Mouse (Mus musculus) lung, postnatal 10 days (tissue): ENCODE results near the gene Clba1.

Experiments
- DNase-seq: peaks from one replicate; pipeline ENCODE4 v3.0.0; 2021

The Clba1 gene

DNA sequence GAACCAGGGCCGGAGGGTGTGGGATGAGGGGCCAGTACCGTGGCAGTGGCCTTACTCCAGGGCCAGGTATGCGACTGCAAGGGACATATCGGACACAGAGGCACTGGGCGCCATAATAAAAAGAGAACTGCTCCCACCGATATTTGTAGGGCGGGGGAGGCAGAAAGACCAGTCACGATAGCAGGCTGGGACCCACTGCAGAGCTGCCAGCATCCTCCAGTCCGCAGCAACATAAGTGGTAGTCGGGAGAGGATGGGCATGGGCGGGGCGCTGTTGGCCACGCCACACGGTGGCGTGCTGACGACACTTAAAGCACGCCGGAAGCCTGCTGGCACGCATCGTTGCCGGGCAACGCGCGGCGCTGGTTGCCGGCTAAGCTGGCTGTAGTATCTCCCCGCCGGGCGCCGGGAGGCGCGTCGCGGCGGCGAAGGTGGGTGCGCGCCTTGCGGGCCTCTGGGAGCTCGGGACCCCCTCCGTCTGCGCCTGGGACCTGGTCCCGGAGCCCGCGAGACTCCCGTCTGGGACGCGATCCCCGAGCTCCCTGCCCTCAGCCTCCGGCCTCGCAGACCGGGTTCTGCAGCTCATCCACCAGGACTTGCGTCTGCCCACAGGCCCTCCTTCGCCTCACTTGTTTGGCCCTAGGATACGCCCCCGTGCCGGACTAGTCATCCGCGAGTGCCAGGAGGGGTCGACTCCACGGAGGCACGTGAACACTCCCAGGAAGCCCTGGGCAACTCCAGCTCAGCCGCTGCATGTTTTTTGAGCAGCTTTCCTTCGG is at the start of gene Clba1:
TSS of gene Clba1 (plus strand) at position 351 of the 778 bp plus-strand sequence.
- peak; percentile 95 for DNase-seq

DNA sequence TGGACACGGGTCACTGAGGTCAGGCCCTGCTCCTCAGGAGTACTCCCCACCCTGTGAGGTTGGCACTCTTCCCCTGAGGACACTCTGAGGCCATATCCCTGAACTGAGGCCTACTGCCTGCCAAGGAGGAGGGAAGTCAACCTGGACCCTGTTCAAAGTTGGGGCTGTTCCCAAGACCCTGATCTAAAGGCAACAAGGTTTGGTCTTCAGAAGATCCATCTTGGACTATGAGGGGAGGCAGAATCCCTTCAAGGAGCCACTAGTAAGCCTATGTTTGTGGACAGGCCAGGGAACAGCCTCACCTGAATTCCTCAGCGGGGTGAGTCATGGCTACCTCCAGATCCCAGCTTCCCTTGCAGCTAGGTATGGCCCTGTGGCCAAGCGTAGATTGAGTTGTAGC is 49.3 kb upstream of the Clba1 start:
- no peak for DNase-seq

DNA sequence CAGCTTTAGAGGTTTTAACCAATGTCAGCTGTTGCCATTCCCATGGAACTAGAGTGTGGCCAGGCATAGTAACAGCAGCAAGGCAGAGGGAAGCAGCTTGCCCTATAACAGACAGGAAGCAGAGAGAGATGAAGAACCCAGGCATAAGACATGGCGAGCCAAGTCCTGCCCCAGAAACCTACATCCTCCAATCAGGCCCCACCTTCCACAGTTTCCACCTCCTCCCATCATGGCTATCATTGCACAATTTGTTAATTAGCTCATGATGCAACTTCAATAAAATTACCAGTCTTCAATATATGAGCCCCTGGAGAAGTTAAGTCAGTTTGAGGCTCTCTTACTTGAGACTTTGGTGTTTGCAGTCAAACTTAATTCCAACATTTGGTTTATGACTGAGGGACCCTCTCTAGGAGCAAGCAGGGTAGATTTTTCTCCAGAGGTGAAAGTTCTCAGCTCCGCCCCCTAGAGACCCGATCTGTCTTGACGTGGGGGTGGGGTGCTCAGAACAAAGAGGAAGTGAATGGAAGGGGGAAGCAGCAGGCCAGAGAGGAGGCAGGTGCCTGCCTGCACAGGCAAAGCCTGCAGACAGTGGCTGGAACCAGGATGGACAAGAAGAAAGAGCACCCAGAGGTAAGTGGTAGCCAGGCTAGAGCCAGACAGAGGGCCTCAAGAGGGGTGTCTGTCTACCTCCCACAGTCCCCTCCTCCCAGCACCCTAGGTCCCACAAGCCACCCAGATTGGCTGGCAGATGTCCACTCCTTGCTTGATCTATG is 48.4 kb upstream of the Clba1 start, which contains the start of gene Pld4:
TSS of gene Pld4 (plus strand) at position 502 of the 773 bp plus-strand sequence.
- DNase-seq: no peak

DNA sequence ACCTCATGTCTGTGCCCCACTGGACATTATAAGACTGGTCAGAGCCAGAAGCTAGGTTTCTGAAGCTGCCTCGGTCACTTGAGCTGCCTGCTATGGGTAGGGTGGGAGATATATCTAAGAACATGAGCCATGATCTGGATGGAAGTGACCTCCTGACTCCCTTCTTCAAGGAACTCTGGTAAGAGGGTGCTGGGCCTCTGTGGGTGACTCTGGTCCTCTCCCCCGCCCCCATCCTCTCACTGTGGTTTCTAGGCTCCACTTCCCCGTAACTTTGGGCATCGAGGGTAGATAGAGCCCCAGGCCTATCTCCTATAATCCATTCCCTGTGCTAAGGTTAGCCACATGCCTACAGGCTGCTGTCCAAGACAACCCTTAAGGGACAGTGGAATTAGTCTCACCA is 47.3 kb upstream of the Clba1 start:
- no peak for DNase-seq

DNA sequence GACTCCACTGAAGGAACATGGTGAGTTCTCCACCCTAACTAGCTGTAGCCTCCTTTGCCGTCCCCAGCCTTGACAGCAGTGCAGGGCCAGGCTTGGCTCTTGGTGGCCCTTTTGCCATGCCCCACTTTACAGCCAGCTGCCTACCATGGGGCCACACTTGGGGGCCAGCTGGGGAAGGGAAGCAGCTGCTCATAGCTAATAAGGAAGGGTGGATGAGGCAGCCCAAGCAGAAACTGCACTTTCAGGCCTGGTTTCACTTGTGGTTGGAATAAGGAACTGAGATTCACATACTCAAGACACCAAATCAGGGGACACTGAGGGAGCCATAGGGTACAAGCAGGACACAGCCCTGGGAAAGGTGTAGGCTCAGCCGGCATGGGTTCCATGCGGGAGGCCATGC is 46.7 kb upstream of the Clba1 start:
- no peak for DNase-seq

DNA sequence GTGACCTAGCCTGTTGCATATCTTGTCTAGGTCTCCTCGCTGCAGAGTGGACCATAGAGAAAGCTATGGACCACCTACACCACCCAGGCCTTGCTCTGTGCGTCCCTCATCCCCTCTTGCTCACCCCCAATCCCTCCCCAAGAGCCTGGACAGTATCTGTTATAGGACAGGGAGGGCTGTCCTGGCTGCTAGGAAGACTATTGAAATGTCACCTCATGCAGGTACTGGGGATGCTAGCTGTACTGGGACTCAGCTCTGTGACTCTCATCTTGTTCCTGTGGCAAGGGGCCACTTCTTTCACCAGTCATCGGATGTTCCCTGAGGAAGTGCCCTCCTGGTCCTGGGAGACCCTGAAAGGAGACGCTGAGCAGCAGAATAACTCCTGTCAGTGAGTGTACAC is 45.6 kb upstream of the Clba1 start:
- DNase-seq: no peak

DNA sequence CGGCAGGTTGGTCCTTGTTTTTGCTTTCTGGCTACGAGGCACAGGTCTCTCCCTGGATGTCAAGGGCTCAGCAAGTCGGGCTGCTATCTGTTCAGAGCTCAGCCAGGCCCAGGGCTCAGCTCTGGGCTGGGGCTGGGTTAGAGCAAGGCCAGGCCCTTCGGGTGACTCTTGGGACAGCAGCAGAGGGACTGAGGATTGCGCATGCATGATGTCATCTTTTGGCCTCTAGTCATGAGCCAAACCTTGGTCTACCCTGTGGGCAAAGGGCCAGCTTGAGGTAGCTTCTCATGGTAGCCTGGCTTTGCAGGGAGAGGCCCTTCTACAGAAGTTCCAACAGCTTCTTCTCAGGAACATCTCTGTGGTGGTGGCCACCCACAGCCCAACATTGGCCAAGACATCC is 44.6 kb upstream of the Clba1 start:
- DNase-seq: no peak

DNA sequence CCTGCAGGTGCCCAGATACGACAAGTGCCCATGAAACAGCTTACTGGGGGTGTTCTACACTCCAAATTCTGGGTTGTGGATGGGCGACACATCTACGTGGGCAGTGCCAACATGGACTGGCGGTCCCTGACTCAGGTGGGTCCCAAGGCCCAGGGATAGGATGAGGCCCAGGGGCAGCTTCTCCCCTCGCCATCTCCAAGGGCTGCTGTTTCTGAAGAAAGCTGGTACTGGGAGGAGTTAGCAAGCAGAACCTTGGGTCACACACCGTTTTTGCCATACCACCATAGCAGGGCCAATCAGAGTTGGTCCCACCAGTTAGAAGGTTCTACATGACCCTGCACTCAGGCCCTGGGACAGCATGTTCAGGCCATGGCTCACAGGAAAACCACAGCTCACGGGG is 43.7 kb upstream of the Clba1 start:
- DNase-seq: no peak

DNA sequence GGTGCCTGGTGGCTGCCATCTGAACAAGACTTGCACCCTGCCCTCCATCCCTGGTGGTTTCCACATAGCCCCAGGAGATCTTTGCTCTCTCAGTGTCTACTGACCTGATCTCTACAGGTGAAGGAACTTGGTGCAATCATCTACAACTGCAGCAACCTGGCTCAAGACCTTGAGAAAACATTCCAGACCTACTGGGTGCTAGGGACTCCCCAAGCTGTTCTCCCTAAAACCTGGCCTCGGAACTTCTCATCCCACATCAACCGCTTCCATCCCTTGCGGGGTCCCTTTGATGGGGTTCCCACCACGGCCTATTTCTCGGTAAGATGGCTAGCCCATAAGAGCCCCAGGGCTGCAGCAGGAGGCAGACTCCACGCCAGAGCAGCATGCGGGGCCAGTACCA is 42.2 kb upstream of the Clba1 start:
- DNase-seq: no peak

DNA sequence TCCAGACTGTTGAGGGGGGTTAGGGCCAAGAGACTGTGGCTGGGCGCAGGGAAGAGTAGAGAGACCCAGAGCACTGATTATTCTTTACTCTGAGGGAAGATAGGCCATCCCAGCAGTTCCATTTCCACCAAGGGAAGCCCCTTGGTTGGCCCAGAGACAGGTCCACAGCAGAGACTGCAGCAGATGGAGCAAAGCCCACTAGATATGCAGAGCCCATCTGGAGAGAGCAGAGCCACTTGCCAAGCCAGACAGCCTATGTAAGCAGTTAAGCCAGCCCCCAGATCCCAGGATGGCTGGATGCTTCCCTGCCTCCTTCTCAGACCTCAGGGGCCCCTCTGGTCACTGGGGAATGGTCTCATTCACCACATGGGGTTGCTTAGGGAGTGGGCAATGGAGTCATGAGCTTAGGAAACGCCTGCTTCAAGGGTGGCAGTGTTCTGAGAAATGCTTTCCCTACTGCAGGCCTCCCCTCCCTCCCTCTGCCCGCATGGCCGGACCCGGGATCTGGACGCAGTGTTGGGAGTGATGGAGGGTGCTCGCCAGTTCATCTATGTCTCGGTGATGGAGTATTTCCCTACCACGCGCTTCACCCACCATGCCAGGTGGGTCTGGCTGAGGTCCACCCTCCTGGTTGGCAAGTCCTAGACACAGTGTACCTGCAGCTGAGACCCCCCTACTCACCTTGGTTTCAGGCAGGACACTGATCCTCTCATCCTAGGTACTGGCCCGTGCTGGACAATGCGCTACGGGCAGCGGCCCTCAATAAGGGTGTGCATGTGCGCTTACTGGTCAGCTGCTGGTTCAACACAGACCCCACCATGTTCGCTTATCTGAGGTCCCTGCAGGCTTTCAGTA is 41.5 kb upstream of the Clba1 start:
- no peak for DNase-seq

DNA sequence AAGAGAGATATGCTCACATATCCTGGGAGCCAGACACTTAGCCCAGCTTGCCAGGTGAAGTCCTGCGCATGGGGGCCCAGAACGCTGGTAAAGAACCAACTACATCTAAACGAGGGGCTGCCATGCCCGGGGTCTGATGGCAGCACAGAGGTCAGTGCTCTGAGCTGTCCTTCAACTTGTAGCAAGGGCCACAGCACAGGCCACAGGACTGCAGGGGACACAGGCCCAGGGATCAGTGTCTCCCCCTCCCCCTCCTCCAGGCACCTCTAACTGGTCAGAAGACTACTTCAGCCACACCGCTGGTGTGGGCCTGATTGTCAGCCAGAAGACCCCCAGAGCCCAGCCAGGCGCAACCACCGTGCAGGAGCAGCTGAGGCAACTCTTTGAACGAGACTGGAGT is 40.6 kb upstream of the Clba1 start:
- no peak for DNase-seq

DNA sequence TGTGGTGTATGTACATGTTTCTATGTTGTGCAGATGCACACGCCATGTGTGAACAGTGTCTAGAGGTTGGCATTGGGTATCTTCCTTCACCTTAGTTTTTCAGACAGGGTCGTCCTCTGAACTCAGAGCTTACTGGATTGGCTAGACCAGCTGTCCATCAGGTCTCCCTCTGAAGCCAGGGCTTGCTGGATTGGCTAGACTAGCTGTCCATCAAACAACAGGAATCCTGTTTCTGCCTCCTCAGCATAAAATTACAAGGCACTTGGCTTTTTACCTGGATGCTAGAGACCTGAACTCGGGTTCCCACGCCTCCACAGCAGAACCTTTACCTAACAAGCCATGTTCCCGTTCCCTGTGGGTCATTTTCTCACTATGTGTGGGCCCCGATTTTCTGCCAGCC is 39.7 kb upstream of the Clba1 start:
- DNase-seq: no peak

DNA sequence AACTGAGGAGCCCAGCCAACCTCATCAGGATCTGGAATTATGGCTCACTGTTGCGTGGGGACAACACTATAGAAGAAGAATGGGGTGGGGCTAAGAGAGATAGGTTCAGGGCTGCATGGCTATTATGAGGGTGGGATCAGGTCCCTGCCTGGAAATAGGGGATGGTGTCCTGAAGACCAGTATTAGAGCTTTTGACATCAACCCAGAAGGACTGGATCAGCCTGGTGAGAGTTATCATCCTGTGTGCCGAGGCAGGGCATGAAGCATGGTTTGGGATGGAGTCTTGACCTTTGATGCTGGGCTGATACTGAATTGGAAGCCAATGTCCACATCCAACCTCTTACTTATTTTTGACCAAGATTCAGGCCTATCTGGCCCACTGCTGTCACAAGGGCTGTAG is 39.0 kb upstream of the Clba1 start:
- no peak for DNase-seq

DNA sequence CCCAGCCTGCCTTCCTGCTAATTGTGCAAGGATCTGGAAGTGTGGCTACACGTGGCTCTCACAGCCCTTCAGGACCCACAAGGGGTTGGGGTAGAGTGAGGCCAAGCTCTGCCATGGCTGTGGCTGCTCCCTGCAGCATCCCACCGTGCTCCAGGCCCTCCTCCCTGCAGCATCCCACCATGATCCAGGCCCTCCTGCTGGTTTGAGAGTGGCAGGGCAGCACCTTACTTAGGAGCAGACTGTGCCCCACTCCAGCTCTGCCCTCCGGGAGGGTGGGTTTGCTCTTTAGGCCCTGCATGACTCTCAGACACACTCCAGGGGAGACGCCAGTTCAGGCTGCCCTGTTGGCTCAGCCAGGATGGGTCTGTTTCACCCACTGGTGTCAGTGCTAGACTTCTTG is 38.3 kb upstream of the Clba1 start:
- no peak for DNase-seq

DNA sequence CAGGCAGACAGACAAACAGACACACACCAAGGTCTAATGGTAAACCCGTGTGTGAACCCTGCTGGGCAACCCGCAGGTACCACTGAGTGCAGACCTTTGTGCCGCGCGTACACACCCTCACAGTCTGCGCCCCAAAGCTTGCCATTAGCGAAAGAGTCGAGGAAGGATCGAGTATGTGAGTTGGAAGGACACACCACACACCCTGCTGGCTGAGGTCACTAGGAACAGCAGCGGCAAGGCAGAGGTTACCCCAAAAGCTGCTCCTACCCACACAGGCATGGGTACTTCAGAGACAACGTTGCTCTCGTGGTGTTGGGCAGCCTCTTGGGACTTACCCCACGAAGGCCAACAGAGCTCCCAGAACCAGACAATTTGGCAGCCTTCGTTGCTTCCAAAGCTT is 36.4 kb upstream of the Clba1 start:
- no peak for DNase-seq

DNA sequence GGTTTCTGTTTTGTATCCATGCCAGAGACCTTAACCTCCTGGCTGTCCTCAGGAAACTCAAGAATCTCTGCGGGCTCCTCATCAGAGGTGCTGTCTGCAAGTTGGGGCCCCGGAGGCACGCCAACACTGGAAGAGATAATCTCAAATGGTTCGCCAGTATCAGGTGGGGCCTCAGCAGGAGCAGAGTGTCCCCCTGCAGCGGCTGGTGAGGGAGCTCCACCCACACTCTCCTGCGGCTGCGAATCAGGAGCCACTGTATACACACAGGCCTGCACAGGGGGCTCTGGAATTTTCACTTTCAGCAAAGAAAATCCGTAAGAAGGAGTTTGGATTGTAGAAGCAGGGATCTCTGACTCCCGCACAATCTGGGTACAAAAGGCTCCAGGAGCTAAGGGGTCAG is 35.4 kb upstream of the Clba1 start:
- DNase-seq: no peak

DNA sequence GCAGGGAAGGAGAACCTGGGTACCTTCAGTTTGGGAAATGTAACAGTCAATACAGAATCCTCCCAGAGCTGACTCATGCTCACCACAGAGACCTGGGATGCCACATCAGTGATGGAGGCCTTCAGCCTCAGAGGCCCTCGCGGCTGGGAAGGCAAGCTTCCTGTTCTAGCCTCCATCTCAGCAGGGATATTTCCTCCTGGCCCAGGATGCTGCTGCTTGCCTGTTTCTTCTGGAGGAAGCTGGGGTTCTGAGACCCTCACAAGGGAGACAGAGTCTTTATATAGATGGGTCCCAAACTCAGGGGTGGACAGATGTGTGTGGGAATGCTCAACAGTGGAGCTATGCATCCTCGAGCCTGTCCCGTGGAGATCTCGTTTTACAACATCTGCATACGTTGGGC is 34.7 kb upstream of the Clba1 start:
- DNase-seq: no peak

DNA sequence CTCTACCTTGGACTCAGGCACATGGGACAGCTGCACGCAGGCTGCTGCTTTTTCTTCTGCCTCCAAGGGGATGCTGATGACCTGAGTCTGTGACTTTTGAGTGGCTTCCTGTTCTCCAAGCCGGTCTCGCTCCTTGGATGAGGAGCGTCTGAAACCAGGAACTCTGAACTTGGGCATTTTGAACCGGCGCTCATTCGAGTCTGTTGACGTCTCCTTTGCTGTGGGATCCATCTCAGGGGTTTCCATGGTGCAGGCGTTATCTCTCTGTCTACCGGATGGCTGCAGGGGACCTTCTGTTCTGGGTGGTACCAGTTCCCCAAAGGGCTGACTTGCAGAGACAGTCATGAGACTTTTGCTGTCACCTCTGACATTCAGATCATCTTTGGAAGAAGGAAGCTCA is 34.3 kb upstream of the Clba1 start:
- DNase-seq: no peak

DNA sequence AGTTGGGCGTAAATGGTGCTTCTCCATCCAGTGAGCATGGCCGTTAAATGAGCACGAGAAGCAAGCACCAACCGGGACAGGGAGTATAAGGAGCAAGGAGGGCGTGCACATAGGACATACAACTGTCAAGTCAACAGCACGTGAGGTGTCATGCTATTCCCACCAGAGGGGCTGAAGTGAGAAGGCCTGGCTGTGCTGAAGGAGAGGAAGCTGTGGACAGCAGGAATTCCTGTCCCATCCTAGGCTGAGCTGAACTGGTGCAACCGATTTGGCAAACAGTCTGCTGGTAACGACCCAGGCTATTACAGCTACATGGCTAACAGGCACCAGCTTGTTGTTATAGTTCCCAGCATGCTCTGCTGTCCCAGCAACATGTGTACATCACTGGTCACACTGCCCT is 17.7 kb upstream of the Clba1 start:
- no peak for DNase-seq

DNA sequence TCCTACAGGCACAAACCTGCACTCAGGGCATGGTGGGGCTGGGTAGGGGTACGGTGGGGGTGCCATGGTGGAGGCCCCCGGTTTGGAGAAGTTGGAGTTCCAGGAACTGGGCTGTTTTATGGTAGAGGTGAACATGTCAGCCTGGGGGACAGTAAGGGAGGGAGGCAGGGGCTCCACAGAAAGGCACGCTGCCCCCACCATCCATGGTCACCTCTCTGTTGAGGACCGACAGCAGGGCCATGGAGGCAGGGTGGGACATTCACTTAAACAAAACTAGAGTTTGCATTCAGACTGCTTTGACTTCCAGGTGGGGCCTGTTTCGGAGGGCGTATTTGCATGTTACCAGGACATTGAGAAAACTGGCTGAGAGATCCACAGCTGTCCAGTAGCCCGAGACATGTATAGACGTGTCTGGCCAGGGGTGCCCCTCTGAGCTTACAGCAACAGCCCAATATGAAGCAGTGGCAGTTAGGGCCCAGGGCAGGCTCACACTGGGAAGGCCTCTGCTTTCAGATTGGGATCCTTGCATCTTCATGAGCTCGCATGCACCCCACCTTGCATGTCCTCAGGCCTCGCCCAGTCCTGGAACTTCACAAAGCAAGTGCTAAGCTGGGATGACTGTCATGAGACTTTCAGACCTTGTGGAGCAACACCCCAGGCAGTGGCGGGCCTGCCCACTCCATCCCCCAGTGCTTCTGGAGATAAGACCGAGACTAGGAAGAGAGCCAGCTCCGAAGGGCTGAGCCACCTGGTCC is 15.0 kb upstream of the Clba1 start:
- peak; percentile 80 for DNase-seq

DNA sequence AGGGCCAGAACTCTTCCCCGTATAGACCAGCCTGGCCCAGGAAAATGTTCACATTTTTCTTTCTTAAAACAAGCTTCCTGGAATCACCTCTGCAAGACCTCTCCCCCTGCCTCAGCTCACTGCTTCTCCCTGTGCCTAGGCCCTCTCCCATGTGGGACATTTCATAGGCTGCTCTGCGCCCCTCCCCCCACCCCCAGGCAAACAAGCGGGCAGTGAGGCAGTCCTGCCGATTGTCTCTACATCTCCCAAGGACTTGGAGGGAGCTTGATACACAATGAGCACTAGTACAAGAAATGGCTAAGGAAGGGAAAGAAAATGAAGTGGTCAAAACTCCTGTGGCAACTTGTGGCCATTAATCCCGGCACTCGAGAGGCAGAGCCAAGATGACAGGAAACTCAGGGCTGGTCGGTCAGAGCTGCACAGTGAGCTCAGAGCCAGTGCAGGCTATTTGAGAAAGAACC is 14.4 kb upstream of the Clba1 start:
- no peak for DNase-seq

DNA sequence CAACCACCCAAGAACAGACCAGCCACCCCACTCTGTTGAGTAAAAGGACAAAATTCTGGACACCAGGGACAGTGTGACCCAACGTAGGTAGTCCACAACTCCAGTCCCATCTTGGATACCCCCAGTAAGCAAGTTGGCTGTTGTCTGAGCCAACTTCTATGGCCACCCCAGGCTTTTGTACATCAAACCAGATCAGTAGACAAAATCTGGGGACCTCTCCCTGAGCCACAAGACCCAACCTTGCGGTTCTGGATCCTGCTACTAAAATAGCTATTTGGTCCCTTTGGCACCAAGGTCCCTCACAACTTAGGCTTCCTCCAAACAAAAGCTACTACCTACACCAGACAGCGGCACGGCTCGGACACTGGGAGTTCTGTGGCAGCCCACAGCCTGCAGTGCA is 13.7 kb upstream of the Clba1 start:
- no peak for DNase-seq
